Mouse (Mus musculus) intestine, embryonic 16.5 days (tissue): ENCODE data around the gene Serf2. TPM values are rescaled to one million over a fixed set of nuclear protein-coding genes. Genes with fewer than 3 reads are reported as not detected.
A peak's percentile ranks its signal among the peaks of the same experiment; 100 is the strongest.
"Not testable (repeated sequence)": the region's sequence is repeated elsewhere in the genome, so short reads cannot be mapped to it uniquely, and the experiment has no call there.

Source experiments
- ATAC-seq: fragments of 200-750 bp; cut with Nextera tagmentation; 2 replicates; pipeline ENCODE4 v1.8.0; 2017; ENCODE audit warnings: moderate TSS enrichment, moderate library complexity
- H3K27ac ChIP-seq: fragments of 300-500 bp; sonication (generic); 2 replicates; pipeline ENCODE4 v1.5.1; 2014; ENCODE audit warnings: mild to moderate bottlenecking, low read length
- H3K27me3 ChIP-seq: fragments of 300-500 bp; sonication (generic); replicated peaks from 2 replicates; pipeline ENCODE4 v1.6.1; 2014; ENCODE audit warnings: low read length, control low read depth, mixed read lengths; ENCODE audit not compliant: control insufficient read depth, insufficient read depth
- H3K36me3 ChIP-seq: fragments of 300-500 bp; sonication (generic); 2 replicates; pipeline ENCODE4 v1.6.1; 2014; ENCODE audit warnings: low read length, control low read depth; ENCODE audit not compliant: control insufficient read depth, insufficient read depth
- H3K4me1 ChIP-seq: fragments of 300-500 bp; sonication (generic); 2 replicates; pipeline ENCODE4 v1.6.1; 2014; ENCODE audit warnings: low read length, control low read depth, mixed read lengths; ENCODE audit not compliant: control insufficient read depth, insufficient read depth
- H3K4me2 ChIP-seq: fragments of 300-500 bp; sonication (generic); 2 replicates; pipeline ENCODE4 v1.6.1; 2014; ENCODE audit warnings: low read depth, low read length, control low read depth
- H3K4me3 ChIP-seq: fragments of 300-500 bp; sonication (generic); 2 replicates; pipeline ENCODE4 v1.5.1; 2014; ENCODE audit warnings: mild to moderate bottlenecking, low read length
- H3K9ac ChIP-seq: fragments of 300-500 bp; sonication (generic); 2 replicates; pipeline ENCODE4 v1.6.1; 2014; ENCODE audit warnings: low read depth, low read length
- H3K9me3 ChIP-seq: fragments of 300-500 bp; sonication (generic); 2 replicates; pipeline ENCODE4 v1.6.1; 2016; ENCODE audit warnings: low read length, control low read depth; ENCODE audit not compliant: control insufficient read depth
- WGBS: fragments of 180-500 bp; shearing (Covaris S2); extraction: QIAGEN DNeasy Blood & Tissue Kit; methylation state at CpG from one replicate; pipeline ENCODE4 v1.1.7; 2014; 5-methylcytosine and 5-hydroxymethylcytosine counted together
- polyA plus RNA-seq: library from polyadenylated mRNA; unstranded; fragments of >200 nt; fragmentation: Nextera tagmentation; extraction: Ambion mirVana; gene quantifications from 2 replicates; pipeline ENCODE4 v1.2.1, GENCODE M21; 2015

The Serf2 gene
- polyA plus RNA-seq, 1 experiment from 2014 or later, result 469 TPM

GRCm38 (mm10) chr2:121477491-121478266 is 28.7 kb downstream of the Serf2 start:
- WGBS, result 80% methylated on average over 3 of the region's 3 CpGs
- no peak overlapping the region for H3K9ac ChIP-seq
- no peak overlapping the region for H3K4me2 ChIP-seq
- 0 out of 2 replicates have a peak, but pooled peaks cover 2% of the 10 kb centered on the region for H3K4me1 ChIP-seq
- no peak overlapping the region for H3K4me3 ChIP-seq
- H3K36me3 ChIP-seq, result no peaks in the 10 kb centered on the region
- ATAC-seq, result no peak
- H3K27me3 ChIP-seq, result no peaks in the 10 kb centered on the region
- no peak overlapping the region for H3K27ac ChIP-seq
- no peaks in the 10 kb centered on the region for H3K9me3 ChIP-seq

GRCm38 (mm10) chr2:121480498-121480897 is 31.5 kb downstream of the Serf2 start:
- Histone ChIP-seq H3K4me1 (no peaks in the 10 kb centered on the region), H3K36me3 (no peaks in the 10 kb centered on the region), H3K27me3 (no peaks in the 10 kb centered on the region), H3K9ac (no peak overlapping the region), H3K4me2 (no peak overlapping the region), H3K27ac (no peak overlapping the region), H3K4me3 (no peak overlapping the region), H3K9me3 (no peaks in the 10 kb centered on the region)
- 60% methylated on average over 3 of the region's 3 CpGs for WGBS
- ATAC-seq, result no peak

- not testable (repeated sequence) for H3K36me3 ChIP-seq, H3K27me3 ChIP-seq, H3K27ac ChIP-seq, H3K4me1 ChIP-seq, H3K4me3 ChIP-seq, H3K9ac ChIP-seq, H3K9me3 ChIP-seq, H3K4me2 ChIP-seq, ATAC-seq
- 84% methylated on average over 13 of the region's 13 CpGs for WGBS
Observed at GRCm38 (mm10) chr2:121480916-121481315, 31.9 kb downstream of the Serf2 start.

- Histone ChIP-seq H3K27me3 (no peaks in the 10 kb centered on the region), H3K4me3 (no peak overlapping the region), H3K9me3 (no peaks in the 10 kb centered on the region), H3K4me1 (no peaks in the 10 kb centered on the region), H3K4me2 (no peak overlapping the region), H3K36me3 (no peaks in the 10 kb centered on the region), H3K9ac (no peak overlapping the region), H3K27ac (no peak overlapping the region)
- WGBS, result 59% methylated on average over 8 of the region's 8 CpGs
- no peak for ATAC-seq
Observed at GRCm38 (mm10) chr2:121483576-121483975, 34.6 kb downstream of the Serf2 start.

GRCm38 (mm10) chr2:121484403-121484802 is 35.4 kb downstream of the Serf2 start:
- 90% methylated on average over 1 of the region's 2 CpGs for WGBS
- H3K9me3 ChIP-seq, H3K27ac ChIP-seq, H3K27me3 ChIP-seq, ATAC-seq, H3K4me3 ChIP-seq, H3K9ac ChIP-seq, H3K4me2 ChIP-seq, H3K4me1 ChIP-seq, H3K36me3 ChIP-seq: not testable (repeated sequence)

GRCm38 (mm10) chr2:121501550-121501949 is 52.6 kb downstream of the Serf2 start:
- H3K9me3 ChIP-seq, H3K27me3 ChIP-seq, H3K4me2 ChIP-seq, H3K27ac ChIP-seq, H3K9ac ChIP-seq, H3K36me3 ChIP-seq, H3K4me1 ChIP-seq, H3K4me3 ChIP-seq, ATAC-seq: not testable (repeated sequence)
- 82% methylated on average over 2 of the region's 6 CpGs for WGBS

GRCm38 (mm10) chr2:121505942-121506882 is 57.2 kb downstream of the Serf2 start, which contains the start of the genes Mfap1a and Wdr76:
Gene Mfap1a (minus strand): TSS chr2:121506665.
Gene Wdr76 (plus strand): TSS chr2:121506723.
- Histone ChIP-seq H3K9ac (peak within 1 kb of the TSS; percentile 68), H3K4me3 (peak within 1 kb of the TSS; percentile 56), H3K4me2 (peak within 1 kb of the TSS; percentile 67)
- H3K9me3 ChIP-seq, H3K27ac ChIP-seq, H3K27me3 ChIP-seq, H3K36me3 ChIP-seq, H3K4me1 ChIP-seq: not testable (repeated sequence)
- peak; percentile 95 for ATAC-seq
- WGBS, result 4% methylated on average over 40 of the region's 42 CpGs

GRCm38 (mm10) chr2:121507173-121507950 is 58.4 kb downstream of the Serf2 start:
- WGBS, result 8% methylated on average over 12 of the region's 12 CpGs
- Histone ChIP-seq H3K4me1 (peaks cover 8% of the 10 kb centered on the region), H3K27ac (no peak overlapping the region), H3K27me3 (no peaks in the 10 kb centered on the region), H3K9me3 (no peaks in the 10 kb centered on the region), H3K36me3 (0 out of 2 replicates have a peak, but pooled peaks cover 7% of the 10 kb centered on the region), H3K4me3 (peak overlapping the region; percentile 56), H3K9ac (peak overlapping the region; percentile 68), H3K4me2 (peak overlapping the region; percentile 67)
- ATAC-seq, result no peak
